Mouse (Mus musculus) testis, adult 2 months (tissue): Measurements from ENCODE around the gene Pik3cd.

Experiments
- CTCF ChIP-seq: fragments of 200-500 bp; IDR thresholded peaks from 2 replicates; pipeline ENCODE4 v1.5.1; 2012; ENCODE audit warnings: low read depth, mild to moderate bottlenecking, inconsistent platforms, low read length, moderate library complexity; ENCODE audit not compliant: control insufficient read depth, insufficient read depth, insufficient replicate concordance
- POLR2A ChIP-seq: fragments of 200-500 bp; IDR thresholded peaks from 2 replicates; pipeline ENCODE4 v1.6.1; 2012; ENCODE audit warnings: low read depth, mild to moderate bottlenecking, inconsistent platforms, low read length, moderate library complexity; ENCODE audit not compliant: control insufficient read depth

- TF ChIP-seq CTCF (peak; percentile 84), POLR2A (no peak)
Measured at GRCm38 (mm10) chr4:149650493-149651193, 51.7 kb downstream of the Pik3cd start.
